Mouse (Mus musculus) testis, adult 2 months (tissue): ENCODE results near the gene Tchhl1.

Source experiments
- CTCF ChIP-seq: fragments of 200-500 bp; IDR thresholded peaks from 2 replicates; pipeline ENCODE4 v1.5.1; 2012; ENCODE audit warnings: low read depth, mild to moderate bottlenecking, inconsistent platforms, low read length, moderate library complexity; ENCODE audit not compliant: control insufficient read depth, insufficient read depth, insufficient replicate concordance
- POLR2A ChIP-seq: fragments of 200-500 bp; IDR thresholded peaks from 2 replicates; pipeline ENCODE4 v1.6.1; 2012; ENCODE audit warnings: low read depth, mild to moderate bottlenecking, inconsistent platforms, low read length, moderate library complexity; ENCODE audit not compliant: control insufficient read depth

DNA sequence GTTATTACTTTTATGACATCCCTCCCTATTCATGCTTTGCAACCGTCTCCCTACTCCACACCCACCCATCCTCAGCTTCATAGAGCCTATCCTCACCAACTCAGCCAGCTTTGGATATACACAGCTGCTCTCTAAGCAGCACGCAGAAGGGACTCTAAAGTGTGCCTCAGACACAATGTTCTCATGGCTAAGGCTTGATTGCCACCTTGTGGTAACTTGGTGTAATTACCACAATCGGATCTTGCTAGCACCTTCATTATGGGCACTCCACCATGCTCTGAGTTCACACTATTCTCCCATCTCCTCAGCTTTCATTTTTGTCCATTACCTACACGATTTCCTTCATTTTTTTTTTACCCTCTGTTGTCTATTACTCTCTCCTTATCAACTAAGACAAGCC is 25.4 kb downstream of the Tchhl1 start:
- TF ChIP-seq CTCF, result peak; percentile 43; the same call in 1 of the 2 replicates
- no peak for TF ChIP-seq POLR2A
